Mouse (Mus musculus) cortical plate, adult 2 months (tissue): Measurements from ENCODE around the gene Hist1h2ah.

Experiments used
- CTCF ChIP-seq: fragments of 200-500 bp; IDR thresholded peaks from 2 replicates; pipeline ENCODE4 v1.5.1; 2011; ENCODE audit warnings: mild to moderate bottlenecking, control low read depth, low read length; ENCODE audit not compliant: insufficient read depth; ENCODE audit errors: extremely low read depth
- POLR2A ChIP-seq: fragments of 200-500 bp; IDR thresholded peaks from 2 replicates; pipeline ENCODE4 v1.6.1; 2011; ENCODE audit warnings: mild to moderate bottlenecking, low read length, control low read depth; ENCODE audit not compliant: insufficient read depth; ENCODE audit errors: extremely low read depth

DNA sequence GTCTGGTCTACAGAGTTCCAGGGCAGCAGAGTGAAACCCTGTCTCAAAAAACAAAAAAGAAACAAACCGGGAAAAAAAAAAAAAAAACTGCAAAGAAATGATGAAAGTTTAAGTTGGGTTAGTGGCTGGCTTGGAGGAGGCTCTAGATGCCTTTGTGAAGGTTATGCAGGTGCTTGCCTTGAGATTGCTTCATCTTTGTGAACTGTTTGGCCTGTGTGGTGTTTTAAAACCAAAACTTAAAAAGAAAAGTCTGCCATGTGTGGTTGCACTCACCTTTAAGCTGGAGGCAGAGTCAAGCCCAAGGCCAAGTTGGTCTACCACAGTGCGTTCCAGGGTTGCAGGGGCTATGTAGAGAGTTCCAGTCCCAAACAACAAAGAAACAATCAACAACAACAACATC is 13.7 kb upstream of the Hist1h2ah start:
- TF ChIP-seq POLR2A (no peak), CTCF (no peak)
